Mouse (Mus musculus) CH12.LX (cell line): ENCODE data around the gene Pik3c2g. TPM values are rescaled to one million over a fixed set of nuclear protein-coding genes. Genes with fewer than 3 reads are reported as not detected.

Experiments
- DNase-seq: peaks from one replicate; pipeline ENCODE4 v3.0.0-alpha.2; 2013; ENCODE audit errors: extremely low read depth
- H3K27ac ChIP-seq: 2 replicates; pipeline ENCODE4 v1.5.1; 2012; ENCODE audit warnings: low read depth, mild to moderate bottlenecking, control low read depth, moderate library complexity; ENCODE audit not compliant: insufficient read depth
- H3K27me3 ChIP-seq: replicated peaks from 2 replicates; pipeline ENCODE3; 2012; ENCODE audit warnings: inconsistent platforms
- H3K36me3 ChIP-seq, 2 experiments: replicated peaks in 1 of 2; 2 replicates each; pipeline versions ENCODE3 to v1.6.1; 2012; ENCODE audit warnings: inconsistent platforms in 1 of 2, low read length in 1 of 2, mild to moderate bottlenecking in 1 of 2, mixed read lengths in 1 of 2, moderate library complexity in 1 of 2; ENCODE audit not compliant: control insufficient read depth in 1 of 2, insufficient read depth in 1 of 2
- H3K4me1 ChIP-seq, 2 experiments: 2 replicates each; pipeline ENCODE4 v1.6.1; 2012; ENCODE audit warnings: inconsistent platforms in 1 of 2, moderate library complexity in 1 of 2; ENCODE audit not compliant: insufficient read depth in 2 of 2, control insufficient read depth in 1 of 2
- H3K4me2 ChIP-seq: 2 replicates; pipeline ENCODE4 v1.6.1; 2012; ENCODE audit warnings: low read depth, mild to moderate bottlenecking, control low read depth; ENCODE audit not compliant: poor library complexity, insufficient read depth, severe bottlenecking
- H3K4me3 ChIP-seq, 3 experiments: fragments of 150-350 bp in 1 of 3; sonication (generic) in 1 of 3; replicated peaks in 1 of 3; 2 replicates each; pipeline versions ENCODE3 to v1.5.1; 2011 to 2012; ENCODE audit warnings: low read depth in 2 of 3, low read length in 2 of 3, mild to moderate bottlenecking in 2 of 3, moderate library complexity in 2 of 3, control low read depth in 1 of 3, improper control_type of control experiment in 1 of 3, inconsistent platforms in 1 of 3, mixed read lengths in 1 of 3; ENCODE audit not compliant: poor library complexity in 1 of 3
- H3K79me2 ChIP-seq: replicated peaks from 2 replicates; pipeline ENCODE4 v1.6.1; 2012; ENCODE audit warnings: mild to moderate bottlenecking, moderate library complexity; ENCODE audit not compliant: control insufficient read depth, poor library complexity, insufficient read depth, severe bottlenecking; ENCODE audit errors: extremely low read depth
- H3K9ac ChIP-seq: 2 replicates; pipeline ENCODE4 v1.6.1; 2012; ENCODE audit warnings: low read depth, mild to moderate bottlenecking, control low read depth, moderate library complexity; ENCODE audit not compliant: insufficient read depth
- H3K9me3 ChIP-seq: replicated peaks from 2 replicates; pipeline ENCODE3; 2012; ENCODE audit warnings: low read length, inconsistent platforms, mixed read lengths
- CHD2 ChIP-seq: IDR thresholded peaks from 2 replicates; pipeline ENCODE4 v1.6.1; 2011; ENCODE audit warnings: low read length, improper control_type of control experiment
- CTCF ChIP-seq, 2 experiments: IDR thresholded peaks in 1 of 2; conservative IDR thresholded peaks in 1 of 2; 2 replicates each; pipeline ENCODE4 v1.5.1; 2011 to 2012; ENCODE audit warnings: low read depth in 2 of 2, low read length in 2 of 2, improper control_type of control experiment in 1 of 2, inconsistent platforms in 1 of 2, mild to moderate bottlenecking in 1 of 2, moderate library complexity in 1 of 2
- E2F4 ChIP-seq: IDR thresholded peaks from 2 replicates; pipeline ENCODE4 v1.6.1; 2011; ENCODE audit warnings: low read depth, low read length, improper control_type of control experiment; ENCODE audit not compliant: insufficient replicate concordance
- ETS1 ChIP-seq: conservative IDR thresholded peaks from 2 replicates; pipeline ENCODE4 v1.6.1; 2012; ENCODE audit warnings: low read depth, mild to moderate bottlenecking, inconsistent platforms, low read length, improper control_type of control experiment, moderate library complexity
- GABPA ChIP-seq: IDR thresholded peaks from 2 replicates; pipeline ENCODE4 v1.6.1; 2012; ENCODE audit warnings: low read depth, low read length, improper control_type of control experiment, inconsistent platforms; ENCODE audit not compliant: insufficient replicate concordance
- MEF2A ChIP-seq: IDR thresholded peaks from 2 replicates; pipeline ENCODE4 v1.6.1; 2014; ENCODE audit warnings: low read depth, mild to moderate bottlenecking, inconsistent platforms, low read length, improper control_type of control experiment, borderline replicate concordance
- MYC ChIP-seq: IDR thresholded peaks from 2 replicates; pipeline ENCODE4 v1.6.1; 2011; ENCODE audit warnings: low read depth, mild to moderate bottlenecking, improper control_type of control experiment, low read length
- RCOR1 ChIP-seq: conservative IDR thresholded peaks from 2 replicates; pipeline ENCODE4 v1.6.1; 2012; ENCODE audit warnings: low read depth, mild to moderate bottlenecking, inconsistent platforms, low read length, improper control_type of control experiment
- UBTF ChIP-seq: IDR thresholded peaks from 2 replicates; pipeline ENCODE4 v1.6.1; 2012; ENCODE audit warnings: low read depth, mild to moderate bottlenecking, inconsistent platforms, low read length, improper control_type of control experiment, moderate library complexity
- USF1 ChIP-seq: IDR thresholded peaks from 2 replicates; pipeline ENCODE4 v1.6.1; 2014; ENCODE audit warnings: low read depth, mild to moderate bottlenecking, inconsistent platforms, low read length, improper control_type of control experiment
- USF2 ChIP-seq: conservative IDR thresholded peaks from 2 replicates; pipeline ENCODE4 v1.6.1; 2011; ENCODE audit warnings: low read depth, low read length, improper control_type of control experiment
- ZKSCAN1 ChIP-seq: IDR thresholded peaks from 2 replicates; pipeline ENCODE4 v1.6.1; 2012; ENCODE audit warnings: low read depth, inconsistent platforms, low read length, improper control_type of control experiment, borderline replicate concordance
- dilution Hi-C: fragments of 300-500 bp; cut with MboI; formaldehyde crosslinking; loops from 2 replicates; pipeline ENCODE4 v1.14.3; 2020; ENCODE audit warnings: low sequenced_read_pairs; ENCODE audit not compliant: extremely low pct_unique_long_range_greater_than_20kb, extremely low pct_ligation_motif_present
- in situ Hi-C: fragments of 300-500 bp; cut with MboI; formaldehyde crosslinking; loops from 3 replicates; pipeline ENCODE4 v1.14.3; 2019; ENCODE audit warnings: low sequenced_read_pairs, low pct_ligation_motif_present, low pct_unique_long_range_greater_than_20kb, mixed read lengths
- polyA plus RNA-seq: library from polyadenylated mRNA; unstranded; fragments of >175 nt; gene quantifications from 2 replicates; pipeline ENCODE4 v1.2.1, GENCODE M21; 2012; ENCODE audit warnings: low read depth; ENCODE audit not compliant: insufficient read length
- total RNA-seq, 2 experiments: library from RNA; depleted of rRNA; stranded (reverse); fragments of 300-350 nt in 1 of 2; fragments of >200 nt in 1 of 2; gene quantifications; 2 replicates each; pipeline ENCODE4 v1.2.3; 2012 to 2014

The Pik3c2g gene
- total and polyA plus RNA-seq, 3 experiments: not detected

- Histone ChIP-seq H3K9me3 (peaks cover 40% of the 10 kb centered on the region), H3K79me2 (no peaks in the 10 kb centered on the region), H3K4me3 (no peak overlapping the region), H3K4me2 (no peak overlapping the region), H3K4me1 (no peaks in the 10 kb centered on the region), H3K9ac (no peak overlapping the region), H3K27ac (no peak overlapping the region), H3K36me3 (no peaks in the 10 kb centered on the region), H3K27me3 (no peaks in the 10 kb centered on the region)
- dilution Hi-C loops (no loop called here), in situ Hi-C loops (no loop called here)
- TF ChIP-seq CTCF (conservative IDR thresholded peaks at IDR 0.05 in 1 of 2, IDR thresholded peaks at IDR 0.05 in 1 of 2; ENCODE audit: low read depth in 2 of 2, low read length in 2 of 2): no peak
- DNase-seq: no peak
Measured at GRCm38 (mm10) chr6:139882076-139882475, 295.1 kb downstream of the Pik3c2g start.

- H3K27ac ChIP-seq: no peak overlapping the region
- no peak overlapping the region for H3K9ac ChIP-seq
- H3K4me1 ChIP-seq: no peaks in the 10 kb centered on the region
- H3K9me3 ChIP-seq: peaks cover 58% of the 10 kb centered on the region
- no peak overlapping the region for H3K4me3 ChIP-seq
- H3K36me3 ChIP-seq: no peaks in the 10 kb centered on the region
- dilution Hi-C loops: no loop called here
- no peak overlapping the region for H3K4me2 ChIP-seq
- in situ Hi-C loops: no loop called here
- no peaks in the 10 kb centered on the region for H3K27me3 ChIP-seq
- no peak for DNase-seq
- TF ChIP-seq CHD2 (no peak), CTCF (conservative IDR thresholded peaks at IDR 0.05 in 1 of 2, IDR thresholded peaks at IDR 0.05 in 1 of 2; ENCODE audit: low read depth in 2 of 2, low read length in 2 of 2) (no peak), UBTF (no peak), USF1 (no peak), MEF2A (no peak), RCOR1 (no peak), USF2 (no peak), E2F4 (no peak), GABPA (no peak), ETS1 (no peak), ZKSCAN1 (no peak)
- TF ChIP-seq, all 38 proteins: peak for 0
- H3K79me2 ChIP-seq: no peaks in the 10 kb centered on the region
Measured at GRCm38 (mm10) chr6:139887175-139887574, 300.2 kb downstream of the Pik3c2g start.

GRCm38 (mm10) chr6:139895637-139896036, 308.6 kb downstream of the Pik3c2g start:
- H3K9me3 ChIP-seq: peaks cover 49% of the 10 kb centered on the region
- no peak overlapping the region for H3K4me3 ChIP-seq
- no peak overlapping the region for H3K27ac ChIP-seq
- dilution Hi-C loops (no loop called here), in situ Hi-C loops (no loop called here)
- no peak overlapping the region for H3K9ac ChIP-seq
- no peaks in the 10 kb centered on the region for H3K36me3 ChIP-seq
- DNase-seq: no peak
- H3K4me1 ChIP-seq: no peaks in the 10 kb centered on the region
- no peak overlapping the region for H3K4me2 ChIP-seq
- H3K79me2 ChIP-seq: no peaks in the 10 kb centered on the region
- no peak for TF ChIP-seq MYC
- TF ChIP-seq, all 38 proteins: peak for 0
- H3K27me3 ChIP-seq: no peaks in the 10 kb centered on the region
